Mouse (Mus musculus) ES-Bruce4 (cell line): Measurements from ENCODE around the gene Vsig8.

ENCODE experiments used
- CTCF ChIP-seq: IDR thresholded peaks from one replicate; pipeline ENCODE4 v1.8.1; 2011; ENCODE audit warnings: low read depth, low read length
- POLR2A ChIP-seq: IDR thresholded peaks from one replicate; pipeline ENCODE4 v1.8.1; 2011; ENCODE audit warnings: low read length; ENCODE audit not compliant: insufficient read depth

GRCm38 (mm10) chr1:172548501-172548900 is 7.2 kb upstream of the Vsig8 start:
- no peak for TF ChIP-seq POLR2A
- TF ChIP-seq CTCF: no peak
